Mouse (Mus musculus): ENCODE results near the gene Trp53rka. TPM values are rescaled to one million over a fixed set of nuclear protein-coding genes. Genes with fewer than 3 reads are reported as not detected.

Trp53rka gene
- polyA plus RNA-seq, 1 experiment from 2014 or later, result 42.6 TPM

DNA sequence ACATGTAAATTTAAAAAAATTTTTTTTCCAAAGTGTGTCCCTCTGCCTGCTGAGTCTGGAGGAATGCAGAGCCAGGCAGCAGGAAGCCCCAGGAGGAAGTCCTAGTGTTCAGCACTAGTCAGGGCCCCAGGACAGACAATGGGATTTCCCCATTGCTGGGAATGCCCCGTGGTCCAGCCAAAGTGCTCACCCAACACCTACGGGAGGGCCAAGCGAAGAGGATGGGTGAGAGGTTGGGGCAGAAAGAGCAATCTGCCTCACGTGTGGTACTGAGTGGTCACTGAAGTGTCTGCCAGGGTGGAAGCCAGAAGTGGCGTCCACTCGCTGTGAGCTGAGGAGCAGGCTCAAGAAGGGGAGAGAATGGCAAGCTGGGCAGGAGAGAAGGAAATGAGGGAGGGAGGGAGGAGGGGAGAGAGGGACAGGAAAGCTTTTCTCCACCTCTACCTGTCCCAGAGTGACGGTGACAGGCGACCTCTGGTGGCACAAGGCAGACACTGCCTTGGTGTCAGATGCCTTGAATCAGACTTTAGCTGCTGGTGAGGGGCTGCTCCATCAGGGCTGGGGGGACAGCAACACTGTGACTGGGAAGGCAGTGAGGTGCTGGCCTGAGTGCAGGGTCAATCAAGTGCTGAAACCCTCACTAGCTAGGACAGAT, 6.1 kb downstream of the Trp53rka start:
- Histone ChIP-seq H3K9me3 (ENCODE audit: control insufficient read depth, low read length) (no peaks in the 10 kb centered on the region), H3K9ac (ENCODE audit: low read depth, low read length) (no peak overlapping the region), H3K4me3 (ENCODE audit: low read length) (no peak overlapping the region), H3K27ac (ENCODE audit: low read depth, low read length) (no peak overlapping the region; the same call in 1 of the 2 replicates), H3K4me1 (ENCODE audit: control insufficient read depth, insufficient read depth, low read depth, low read length) (peaks cover 11% of the 10 kb centered on the region), H3K36me3 (ENCODE audit: control insufficient read depth, insufficient read depth, low read length) (peaks cover 19% of the 10 kb centered on the region), H3K4me2 (ENCODE audit: low read length) (no peak overlapping the region), H3K27me3 (replicated peaks; ENCODE audit: control insufficient read depth, insufficient read depth, low read length) (no peaks in the 10 kb centered on the region)
- WGBS, result 30% methylated on average over 8 of the region's 8 CpGs
- peak; percentile 68 for ATAC-seq

DNA sequence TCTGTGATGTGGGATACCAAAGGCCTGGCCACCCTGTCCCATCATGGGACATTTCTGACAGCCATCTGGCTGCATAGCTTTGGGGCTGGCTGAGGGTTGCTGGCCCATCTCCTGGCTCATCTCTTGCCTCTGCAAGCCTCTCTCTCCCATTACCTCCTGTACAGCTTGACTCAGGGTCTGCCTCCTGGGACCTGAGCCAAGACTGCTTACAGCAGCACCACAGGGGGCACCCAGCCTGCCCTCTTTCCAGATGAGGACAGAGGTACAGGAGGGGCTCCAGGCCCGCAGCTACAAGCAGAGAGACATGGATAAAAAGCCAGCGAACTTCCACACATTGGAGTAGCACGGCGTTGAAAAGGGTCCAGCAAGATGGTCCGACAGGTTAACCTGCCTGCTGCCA, 6.7 kb downstream of the Trp53rka start:
- peak; percentile 26; the same call in 1 of the 2 replicates for ATAC-seq
- WGBS, result 65% methylated on average over 5 of the region's 5 CpGs
- Histone ChIP-seq H3K9me3 (ENCODE audit: control insufficient read depth, low read length) (no peaks in the 10 kb centered on the region), H3K4me3 (ENCODE audit: low read length) (no peak overlapping the region), H3K27ac (ENCODE audit: low read depth, low read length) (no peak overlapping the region; the same call in 1 of the 2 replicates), H3K27me3 (replicated peaks; ENCODE audit: control insufficient read depth, insufficient read depth, low read length) (no peaks in the 10 kb centered on the region), H3K36me3 (ENCODE audit: control insufficient read depth, insufficient read depth, low read length) (peaks cover 19% of the 10 kb centered on the region), H3K4me1 (ENCODE audit: control insufficient read depth, insufficient read depth, low read depth, low read length) (peaks cover 9% of the 10 kb centered on the region; the same call in 1 of the 2 replicates), H3K4me2 (ENCODE audit: low read length) (no peak overlapping the region), H3K9ac (ENCODE audit: low read depth, low read length) (no peak overlapping the region)

DNA sequence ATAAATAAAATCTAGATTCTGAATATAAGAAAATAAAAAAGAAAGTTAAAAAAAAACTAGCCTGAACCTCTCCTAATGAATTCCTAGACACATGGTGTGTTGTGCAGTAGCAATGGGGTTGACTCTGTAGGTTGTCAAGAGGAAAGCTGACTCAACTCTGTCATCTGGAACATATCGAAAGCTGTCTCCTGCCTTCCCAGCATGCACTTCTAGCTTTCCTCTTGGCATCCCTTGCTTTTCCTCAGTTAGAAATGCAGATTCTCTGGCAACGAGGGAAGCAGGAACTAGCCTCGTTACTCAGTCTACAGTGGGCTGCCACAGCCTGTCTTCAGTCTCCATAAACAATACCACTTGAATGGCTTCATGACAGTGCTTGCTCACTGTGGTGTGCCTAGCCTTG, 7.3 kb downstream of the Trp53rka start:
- H3K4me1 ChIP-seq (ENCODE audit: control insufficient read depth, insufficient read depth, low read depth, low read length), result peaks cover 9% of the 10 kb centered on the region; the same call in 1 of the 2 replicates
- H3K9me3 ChIP-seq (ENCODE audit: control insufficient read depth, low read length), result no peaks in the 10 kb centered on the region
- WGBS, result 70% methylated on average over 3 of the region's 3 CpGs
- H3K9ac ChIP-seq (ENCODE audit: low read depth, low read length), result no peak overlapping the region
- H3K36me3 ChIP-seq (ENCODE audit: control insufficient read depth, insufficient read depth, low read length), result peaks cover 19% of the 10 kb centered on the region
- H3K4me3 ChIP-seq (ENCODE audit: low read length), result no peak overlapping the region
- no peak for ATAC-seq
- H3K27ac ChIP-seq (ENCODE audit: low read depth, low read length), result no peak overlapping the region
- H3K27me3 ChIP-seq (replicated peaks; ENCODE audit: control insufficient read depth, insufficient read depth, low read length), result no peaks in the 10 kb centered on the region
- H3K4me2 ChIP-seq (ENCODE audit: low read length), result no peak overlapping the region

DNA sequence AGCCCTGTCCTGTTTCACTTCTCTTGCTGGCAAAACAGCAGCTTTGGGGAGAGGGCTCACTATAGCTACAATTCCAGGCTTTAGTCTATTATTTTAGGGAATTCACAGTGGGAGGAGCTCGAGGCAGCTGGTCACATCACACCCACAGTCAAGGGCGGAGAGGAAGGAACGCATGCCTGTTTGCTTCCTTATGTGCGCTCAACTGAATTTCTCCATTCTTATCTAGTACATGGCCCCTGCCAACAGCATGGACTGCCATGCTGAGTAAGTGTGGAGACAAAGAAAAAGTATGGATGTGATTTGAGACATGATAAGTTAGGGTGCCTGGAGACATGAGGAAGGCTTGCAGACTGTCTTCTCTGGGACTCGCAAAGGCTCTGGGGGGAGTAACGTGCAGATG, 9.0 kb downstream of the Trp53rka start:
- Histone ChIP-seq H3K4me3 (ENCODE audit: low read length) (no peak overlapping the region), H3K27ac (ENCODE audit: low read depth, low read length) (no peak overlapping the region), H3K4me1 (ENCODE audit: control insufficient read depth, insufficient read depth, low read depth, low read length) (peaks cover 9% of the 10 kb centered on the region; the same call in 1 of the 2 replicates), H3K4me2 (ENCODE audit: low read length) (no peak overlapping the region), H3K9ac (ENCODE audit: low read depth, low read length) (no peak overlapping the region), H3K27me3 (replicated peaks; ENCODE audit: control insufficient read depth, insufficient read depth, low read length) (no peaks in the 10 kb centered on the region), H3K9me3 (ENCODE audit: control insufficient read depth, low read length) (no peaks in the 10 kb centered on the region), H3K36me3 (ENCODE audit: control insufficient read depth, insufficient read depth, low read length) (peaks cover 6% of the 10 kb centered on the region)
- no peak for ATAC-seq
- 61% methylated on average over 6 of the region's 6 CpGs for WGBS

DNA sequence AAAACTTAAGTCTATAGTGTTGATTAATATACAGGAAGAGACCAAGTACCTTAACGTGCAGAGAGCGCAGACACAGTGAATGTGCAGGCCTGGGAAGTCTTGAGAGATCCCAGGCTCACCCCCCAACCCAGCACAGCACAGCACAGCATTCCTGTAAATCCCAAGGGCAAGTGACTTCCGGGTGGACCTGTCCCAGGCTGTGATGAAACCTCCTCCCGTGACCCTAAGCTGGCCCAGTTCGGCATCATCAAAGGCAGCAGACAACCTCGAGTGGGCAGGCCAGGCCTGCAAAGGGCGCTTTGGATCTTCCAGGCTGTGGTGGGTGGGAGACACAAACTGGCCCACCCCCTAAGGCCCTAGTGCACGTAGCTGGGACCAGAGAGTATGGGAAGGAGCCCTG, 11.1 kb downstream of the Trp53rka start:
- H3K4me2 ChIP-seq (ENCODE audit: low read length), result no peak overlapping the region
- no peak overlapping the region for H3K27ac ChIP-seq (ENCODE audit: low read depth, low read length)
- H3K4me1 ChIP-seq (ENCODE audit: control insufficient read depth, insufficient read depth, low read depth, low read length), result peaks cover 7% of the 10 kb centered on the region; the same call in 1 of the 2 replicates
- ATAC-seq, result no peak
- H3K9me3 ChIP-seq (ENCODE audit: control insufficient read depth, low read length), result no peaks in the 10 kb centered on the region
- 67% methylated on average over 8 of the region's 8 CpGs for WGBS
- H3K27me3 ChIP-seq (replicated peaks; ENCODE audit: control insufficient read depth, insufficient read depth, low read length), result no peaks in the 10 kb centered on the region
- no peaks in the 10 kb centered on the region for H3K36me3 ChIP-seq (ENCODE audit: control insufficient read depth, insufficient read depth, low read length)
- H3K4me3 ChIP-seq (ENCODE audit: low read length), result no peak overlapping the region
- H3K9ac ChIP-seq (ENCODE audit: low read depth, low read length), result no peak overlapping the region

DNA sequence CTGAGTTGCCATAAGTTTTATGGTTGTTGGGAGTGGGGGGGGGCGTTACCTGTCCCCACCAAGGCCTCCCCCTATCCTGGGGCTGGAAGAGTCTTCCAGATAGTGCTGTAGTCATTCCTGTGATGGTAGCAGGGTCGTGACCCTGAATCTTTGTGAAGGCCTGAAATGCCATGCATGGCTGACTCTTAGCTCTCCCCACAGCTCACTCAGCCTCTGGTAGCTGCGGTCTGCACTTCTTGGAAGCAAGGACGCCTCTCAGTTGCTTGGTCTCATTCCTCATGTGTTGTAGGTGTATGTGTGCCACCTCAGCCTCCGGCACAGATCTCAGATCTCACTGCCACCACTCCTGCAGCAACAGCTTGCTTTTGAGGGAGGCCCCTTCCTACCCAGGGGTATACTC, 17.3 kb downstream of the Trp53rka start:
- Histone ChIP-seq H3K9ac (ENCODE audit: low read depth, low read length) (no peak overlapping the region), H3K4me2 (ENCODE audit: low read length) (no peak overlapping the region), H3K36me3 (ENCODE audit: control insufficient read depth, insufficient read depth, low read length) (no peaks in the 10 kb centered on the region), H3K27ac (ENCODE audit: low read depth, low read length) (no peak overlapping the region), H3K27me3 (replicated peaks; ENCODE audit: control insufficient read depth, insufficient read depth, low read length) (no peaks in the 10 kb centered on the region; the same call in 1 of the 2 replicates), H3K9me3 (ENCODE audit: control insufficient read depth, low read length) (no peaks in the 10 kb centered on the region), H3K4me3 (ENCODE audit: low read length) (no peak overlapping the region), H3K4me1 (ENCODE audit: control insufficient read depth, insufficient read depth, low read depth, low read length) (no peaks in the 10 kb centered on the region; the same call in 1 of the 2 replicates)
- no peak for ATAC-seq
- WGBS, result 48% methylated on average over 5 of the region's 5 CpGs

DNA sequence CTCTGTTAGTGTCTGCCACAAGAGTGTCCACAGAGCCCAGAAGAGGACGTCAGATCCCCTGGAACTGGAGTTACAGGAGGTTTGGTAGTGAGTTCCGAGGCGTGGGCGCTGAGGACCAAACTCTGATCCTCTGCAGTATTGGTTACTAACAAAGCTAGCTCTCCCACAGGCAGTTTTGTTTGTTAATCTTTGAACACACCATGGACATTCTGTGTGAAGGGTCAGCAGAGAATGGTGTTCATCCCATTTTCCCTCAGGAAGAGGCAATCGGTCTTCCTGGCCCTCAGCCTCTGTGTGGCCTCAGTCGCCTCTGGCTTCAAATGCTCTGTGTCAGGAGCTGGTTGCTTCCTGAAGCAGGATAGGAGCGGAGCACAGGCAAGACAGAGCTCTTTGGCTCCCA, 17.7 kb downstream of the Trp53rka start:
- Histone ChIP-seq H3K27ac (ENCODE audit: low read depth, low read length) (no peak overlapping the region), H3K36me3 (ENCODE audit: control insufficient read depth, insufficient read depth, low read length) (no peaks in the 10 kb centered on the region), H3K27me3 (replicated peaks; ENCODE audit: control insufficient read depth, insufficient read depth, low read length) (no peaks in the 10 kb centered on the region; the same call in 1 of the 2 replicates), H3K4me2 (ENCODE audit: low read length) (no peak overlapping the region), H3K4me3 (ENCODE audit: low read length) (no peak overlapping the region), H3K9ac (ENCODE audit: low read depth, low read length) (no peak overlapping the region), H3K9me3 (ENCODE audit: control insufficient read depth, low read length) (no peaks in the 10 kb centered on the region), H3K4me1 (ENCODE audit: control insufficient read depth, insufficient read depth, low read depth, low read length) (no peaks in the 10 kb centered on the region; the same call in 1 of the 2 replicates)
- WGBS, result 78% methylated on average over 7 of the region's 7 CpGs
- no peak for ATAC-seq

DNA sequence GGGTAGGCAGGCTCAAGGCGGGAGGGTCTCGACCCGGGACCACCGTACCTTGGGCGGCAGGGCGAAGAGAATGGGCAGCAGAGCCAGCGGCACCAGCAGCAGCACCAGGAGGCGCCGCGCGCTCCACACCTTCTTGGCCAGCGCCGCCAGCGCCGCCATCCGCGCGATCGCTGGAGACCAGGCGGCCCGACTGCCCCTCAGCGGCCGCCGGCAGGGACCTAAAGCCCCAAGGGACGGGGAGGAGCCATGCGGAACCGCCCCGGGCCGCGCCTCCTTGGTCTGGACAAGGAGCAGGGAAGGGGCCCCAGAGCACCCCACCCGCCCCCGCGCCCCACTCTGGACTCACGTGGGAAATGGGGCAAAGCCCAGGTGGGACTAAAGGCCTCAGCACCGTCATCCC, 20.1 kb downstream of the Trp53rka start, which contains the start of gene Slc13a3:
Slc13a3 (minus strand) TSS at position 228 of the 400 bp plus-strand sequence.
- WGBS, result 1% methylated on average over 16 of the region's 35 CpGs

DNA sequence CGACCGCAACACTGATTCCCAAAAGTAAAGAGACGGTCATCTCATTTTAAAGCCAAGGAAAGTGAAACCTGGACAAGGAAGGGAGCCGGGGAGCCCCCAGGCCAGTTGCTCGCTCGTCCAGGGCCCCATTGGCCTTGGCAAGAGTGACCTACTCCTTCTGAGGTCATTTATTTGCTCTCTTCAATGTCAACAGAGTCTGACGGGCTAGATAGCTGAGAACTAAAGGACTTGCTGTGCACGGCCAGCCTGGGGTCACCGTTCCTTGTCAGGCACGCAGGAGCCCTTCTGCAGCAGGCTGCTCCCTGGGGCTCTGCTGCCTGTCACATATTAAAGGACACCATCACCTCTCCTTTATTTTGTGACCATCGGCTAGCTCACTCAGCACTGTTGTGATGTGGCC, 21.2 kb downstream of the Trp53rka start:
- ATAC-seq, result no peak
- 68% methylated on average over 11 of the region's 11 CpGs for WGBS
- Histone ChIP-seq H3K4me3 (ENCODE audit: low read length) (no peak overlapping the region), H3K4me1 (ENCODE audit: control insufficient read depth, insufficient read depth, low read depth, low read length) (no peaks in the 10 kb centered on the region; the same call in none of the 2 replicates), H3K9ac (ENCODE audit: low read depth, low read length) (no peak overlapping the region), H3K4me2 (ENCODE audit: low read length) (no peak overlapping the region), H3K27me3 (replicated peaks; ENCODE audit: control insufficient read depth, insufficient read depth, low read length) (no peaks in the 10 kb centered on the region; the same call in 1 of the 2 replicates), H3K27ac (ENCODE audit: low read depth, low read length) (no peak overlapping the region), H3K36me3 (ENCODE audit: control insufficient read depth, insufficient read depth, low read length) (no peaks in the 10 kb centered on the region), H3K9me3 (ENCODE audit: control insufficient read depth, low read length) (no peaks in the 10 kb centered on the region)

More for the DNA sequence above, 20.1 kb downstream of the Trp53rka start, which contains the start of gene Slc13a3:
- H3K9ac ChIP-seq (ENCODE audit: low read depth, low read length), result peak within 1 kb of the TSS; percentile 36
- H3K4me2 ChIP-seq (ENCODE audit: low read length), result peak within 1 kb of the TSS; percentile 53
- no peaks in the 10 kb centered on the region; the same call in 1 of the 2 replicates for H3K27me3 ChIP-seq (replicated peaks; ENCODE audit: control insufficient read depth, insufficient read depth, low read length)
- peak within 1 kb of the TSS; percentile 29 for H3K4me3 ChIP-seq (ENCODE audit: low read length)
- H3K27ac ChIP-seq (ENCODE audit: low read depth, low read length), result no peak within 1 kb of the TSS
- no peak for ATAC-seq
- no peaks in the 10 kb centered on the region for H3K36me3 ChIP-seq (ENCODE audit: control insufficient read depth, insufficient read depth, low read length)
- no peaks in the 10 kb centered on the region for H3K9me3 ChIP-seq (ENCODE audit: control insufficient read depth, low read length)
- H3K4me1 ChIP-seq (ENCODE audit: control insufficient read depth, insufficient read depth, low read depth, low read length), result no peaks in the 10 kb centered on the region; the same call in none of the 2 replicates

All from hindbrain, embryonic 16.5 days (tissue).